Mouse (Mus musculus) stomach, postnatal 0 days (tissue): ENCODE measurements around the gene Rhov. TPM values are rescaled to one million over a fixed set of nuclear protein-coding genes. Genes with fewer than 3 reads are reported as not detected.

Experiments used
- ATAC-seq: fragments of 200-750 bp; cut with Nextera tagmentation; 2 replicates; pipeline ENCODE4 v1.8.0; 2017; ENCODE audit not compliant: low FRiP score, low TSS enrichment
- DNase-seq: peaks from one replicate; pipeline ENCODE4 v3.0.0-alpha.2; 2016; ENCODE audit warnings: low spot score
- H3K27ac ChIP-seq: fragments of 300-500 bp; sonication (generic); replicated peaks from 2 replicates; pipeline ENCODE4 v1.5.1; 2014; ENCODE audit warnings: mild to moderate bottlenecking, control low read depth
- H3K27me3 ChIP-seq: fragments of 300-500 bp; sonication (generic); 2 replicates; pipeline ENCODE4 v1.6.1; 2014; ENCODE audit warnings: low read length; ENCODE audit not compliant: control insufficient read depth, insufficient read depth
- H3K36me3 ChIP-seq: fragments of 300-500 bp; sonication (generic); 2 replicates; pipeline ENCODE4 v1.6.1; 2014; ENCODE audit warnings: low read length, mixed read lengths; ENCODE audit not compliant: control insufficient read depth, insufficient read depth
- H3K4me1 ChIP-seq: fragments of 300-500 bp; sonication (generic); replicated peaks from 2 replicates; pipeline ENCODE4 v1.6.1; 2014; ENCODE audit warnings: antibody characterized with exemption; ENCODE audit not compliant: control insufficient read depth, insufficient read depth
- H3K4me2 ChIP-seq: fragments of 300-500 bp; sonication (generic); replicated peaks from 2 replicates; pipeline ENCODE4 v1.6.1; 2014; ENCODE audit warnings: low read depth, mild to moderate bottlenecking, control low read depth, moderate library complexity
- H3K4me3 ChIP-seq: fragments of 300-500 bp; sonication (generic); 2 replicates; pipeline ENCODE4 v1.5.1; 2014; ENCODE audit warnings: low read depth, low read length, control low read depth
- H3K9ac ChIP-seq: fragments of 300-500 bp; sonication (generic); 2 replicates; pipeline ENCODE4 v1.6.1; 2014; ENCODE audit warnings: mild to moderate bottlenecking, low read length, control low read depth, mixed read lengths
- H3K9me3 ChIP-seq: fragments of 300-500 bp; sonication (generic); 2 replicates; pipeline ENCODE4 v1.6.1; 2016; ENCODE audit warnings: low read length; ENCODE audit not compliant: control insufficient read depth
- CTCF ChIP-seq: IDR thresholded peaks from 2 replicates; pipeline ENCODE4 v1.5.1; 2016; ENCODE audit warnings: antibody characterized with exemption, low read depth, mild to moderate bottlenecking, moderate library complexity
- EP300 ChIP-seq: optimal IDR thresholded peaks from 2 replicates; pipeline ENCODE3; 2016; ENCODE audit warnings: antibody characterized with exemption
- WGBS: fragments of 180-500 bp; shearing (Covaris S2); extraction: QIAGEN DNeasy Blood & Tissue Kit; methylation state at CpG from one replicate; pipeline ENCODE4 v1.1.7; 2014; 5-methylcytosine and 5-hydroxymethylcytosine counted together
- polyA plus RNA-seq: library from polyadenylated mRNA; unstranded; fragments of >200 nt; fragmentation: Nextera tagmentation; extraction: Ambion mirVana; gene quantifications from 2 replicates; pipeline ENCODE4 v1.2.1, GENCODE M21; 2015

Rhov gene
- polyA plus RNA-seq, 1 experiment from 2014 or later: 17.0 TPM

- DNase-seq (no peak), ATAC-seq (no peak)
- Histone ChIP-seq H3K4me3 (no peak overlapping the region), H3K9ac (no peak overlapping the region), H3K9me3 (no peaks in the 10 kb centered on the region), H3K4me2 (no peak overlapping the region), H3K27me3 (no peaks in the 10 kb centered on the region), H3K27ac (no peak overlapping the region), H3K36me3 (peaks cover 17% of the 10 kb centered on the region), H3K4me1 (0 out of 2 replicates have a peak, but pooled peaks cover 2% of the 10 kb centered on the region)
- WGBS: 93% methylated on average over 34 of the region's 34 CpGs
- no peak for TF ChIP-seq EP300
- no peak for TF ChIP-seq CTCF
These were observed 22.8 kb upstream of the Rhov start for GRCm38 (mm10) chr2:119293776-119294390.

- Histone ChIP-seq H3K36me3 (peaks cover 17% of the 10 kb centered on the region), H3K4me3 (no peak overlapping the region), H3K27me3 (no peaks in the 10 kb centered on the region), H3K4me1 (0 out of 2 replicates have a peak, but pooled peaks cover 2% of the 10 kb centered on the region), H3K9ac (no peak overlapping the region), H3K27ac (no peak overlapping the region), H3K9me3 (no peaks in the 10 kb centered on the region), H3K4me2 (no peak overlapping the region)
- TF ChIP-seq CTCF: no peak
- TF ChIP-seq EP300: no peak
- DNase-seq (no peak), ATAC-seq (no peak)
- 95% methylated on average over 17 of the region's 17 CpGs for WGBS
These were observed 22.2 kb upstream of the Rhov start for GRCm38 (mm10) chr2:119293311-119293710.

GRCm38 (mm10) chr2:119292852-119293251 lies 21.8 kb upstream of the Rhov start:
- H3K9me3 ChIP-seq: no peaks in the 10 kb centered on the region
- 93% methylated on average over 17 of the region's 17 CpGs for WGBS
- TF ChIP-seq EP300 (no peak), CTCF (no peak)
- DNase-seq (no peak), ATAC-seq (no peak)
- no peaks in the 10 kb centered on the region for H3K27me3 ChIP-seq
- peaks cover 17% of the 10 kb centered on the region for H3K36me3 ChIP-seq
- H3K9ac ChIP-seq: no peak overlapping the region
- H3K4me3 ChIP-seq: no peak overlapping the region
- no peak overlapping the region for H3K4me2 ChIP-seq
- H3K27ac ChIP-seq: no peak overlapping the region
- H3K4me1 ChIP-seq: 0 out of 2 replicates have a peak, but pooled peaks cover 2% of the 10 kb centered on the region

- no peak overlapping the region for H3K4me2 ChIP-seq
- no peak overlapping the region for H3K4me3 ChIP-seq
- 0 out of 2 replicates have a peak, but pooled peaks cover 2% of the 10 kb centered on the region for H3K4me1 ChIP-seq
- H3K27ac ChIP-seq: no peak overlapping the region
- H3K36me3 ChIP-seq: peaks cover 17% of the 10 kb centered on the region
- WGBS: 87% methylated on average over 5 of the region's 5 CpGs
- DNase-seq (no peak), ATAC-seq (no peak)
- no peaks in the 10 kb centered on the region for H3K9me3 ChIP-seq
- no peak overlapping the region for H3K9ac ChIP-seq
- no peaks in the 10 kb centered on the region for H3K27me3 ChIP-seq
- TF ChIP-seq EP300 (no peak), CTCF (no peak)
These were observed 21.2 kb upstream of the Rhov start for GRCm38 (mm10) chr2:119292281-119292680.

GRCm38 (mm10) chr2:119289014-119289416 lies 17.9 kb upstream of the Rhov start:
- TF ChIP-seq EP300 (no peak), CTCF (no peak)
- 2% methylated on average over 11 of the region's 11 CpGs for WGBS
- no peak for DNase-seq
- no peaks in the 10 kb centered on the region for H3K27me3 ChIP-seq
- peak overlapping the region; percentile 95 for H3K4me2 ChIP-seq
- 0 out of 2 replicates have a peak, but pooled peaks cover 2% of the 10 kb centered on the region for H3K4me1 ChIP-seq
- peak overlapping the region; percentile 56 for H3K27ac ChIP-seq
- 0 out of 2 replicates have a peak, but pooled peaks have one; percentile 8 for ATAC-seq
- H3K9ac ChIP-seq: peak overlapping the region; percentile 68
- H3K36me3 ChIP-seq: peaks cover 6% of the 10 kb centered on the region; the same call in 1 of the 2 replicates
- H3K4me3 ChIP-seq: peak overlapping the region; percentile 56
- no peaks in the 10 kb centered on the region for H3K9me3 ChIP-seq

GRCm38 (mm10) chr2:119288270-119288882 lies 17.3 kb upstream of the Rhov start, which contains the start of gene Vps18:
Vps18 (plus strand) TSS chr2:119288740.
- peak within 1 kb of the TSS; percentile 56 for H3K27ac ChIP-seq
- peak; percentile 99 for DNase-seq
- peak within 1 kb of the TSS; percentile 68 for H3K9ac ChIP-seq
- H3K27me3 ChIP-seq: no peaks in the 10 kb centered on the region
- peak within 1 kb of the TSS; percentile 95 for H3K4me2 ChIP-seq
- WGBS: under 1% methylated on average over 31 of the region's 31 CpGs
- peak; percentile 95 for ATAC-seq
- TF ChIP-seq EP300: no peak
- TF ChIP-seq CTCF: peak; percentile 99
- H3K9me3 ChIP-seq: no peaks in the 10 kb centered on the region
- H3K36me3 ChIP-seq: peaks cover 4% of the 10 kb centered on the region; the same call in 1 of the 2 replicates
- H3K4me3 ChIP-seq: peak within 1 kb of the TSS; percentile 56
- H3K4me1 ChIP-seq: 0 out of 2 replicates have a peak, but pooled peaks cover 2% of the 10 kb centered on the region
